Mouse (Mus musculus): ENCODE results near the gene Ptger2.

- TF ChIP-seq CTCF (IDR thresholded peaks at IDR 0.05; ENCODE audit: low read depth, low read length) (no peak), POLR2A (IDR thresholded peaks at IDR 0.05; ENCODE audit: extremely low read depth, insufficient read depth, low read length) (no peak)
Observed at GRCm38 (mm10) chr14:45040851-45041475, 53.0 kb downstream of the Ptger2 start.
